Mouse (Mus musculus) splenic B cell, adult 2 months (primary cell): ENCODE data around the gene Ly6g5b.
A peak's percentile ranks its signal among the peaks of the same experiment; 100 is the strongest.

ENCODE experiments used
- DNase-seq: peaks from one replicate; pipeline ENCODE4 v3.0.0-alpha.2; 2011; ENCODE audit warnings: low read depth, low spot score
- H3K27me3 ChIP-seq: 2 replicates; pipeline ENCODE4 v1.6.1; 2012; ENCODE audit warnings: mild to moderate bottlenecking, low read length, moderate library complexity, mixed read lengths; ENCODE audit not compliant: control insufficient read depth, poor library complexity, insufficient read depth, severe bottlenecking
- H3K36me3 ChIP-seq: 2 replicates; pipeline ENCODE4 v1.6.1; 2012; ENCODE audit warnings: mild to moderate bottlenecking, low read length, moderate library complexity, mixed read lengths; ENCODE audit not compliant: control insufficient read depth, poor library complexity, insufficient read depth, severe bottlenecking

The Ly6g5b gene

GRCm38 (mm10) chr17:35085208-35085865, 29.9 kb downstream of the Ly6g5b start, which contains the start of gene Ly6g6f:
Gene Ly6g6f, minus strand, starts transcription at chr17:35085610.
- no peaks in the 10 kb centered on the region for H3K27me3 ChIP-seq
- H3K36me3 ChIP-seq = no peaks in the 10 kb centered on the region
- no peak for DNase-seq

- Histone ChIP-seq H3K27me3 (no peaks in the 10 kb centered on the region), H3K36me3 (no peaks in the 10 kb centered on the region)
- no peak for DNase-seq
These were observed 31.2 kb downstream of the Ly6g5b start for GRCm38 (mm10) chr17:35083929-35084497.

GRCm38 (mm10) chr17:35082841-35083576, 32.2 kb downstream of the Ly6g5b start:
- Histone ChIP-seq H3K27me3 (no peaks in the 10 kb centered on the region), H3K36me3 (no peaks in the 10 kb centered on the region)
- DNase-seq = no peak

- Histone ChIP-seq H3K36me3 (no peaks in the 10 kb centered on the region), H3K27me3 (no peaks in the 10 kb centered on the region; the same call in 1 of the 2 replicates)
These were observed 34.5 kb downstream of the Ly6g5b start for GRCm38 (mm10) chr17:35080710-35081109.

GRCm38 (mm10) chr17:35080248-35080647, 35.0 kb downstream of the Ly6g5b start:
- DNase-seq = no peak
- Histone ChIP-seq H3K36me3 (no peaks in the 10 kb centered on the region), H3K27me3 (no peaks in the 10 kb centered on the region; the same call in 1 of the 2 replicates)

More at GRCm38 (mm10) chr17:35080710-35081109, 34.5 kb downstream of the Ly6g5b start:
- DNase-seq = no peak

GRCm38 (mm10) chr17:35079778-35080177, 35.5 kb downstream of the Ly6g5b start:
- no peaks in the 10 kb centered on the region for H3K36me3 ChIP-seq
- no peaks in the 10 kb centered on the region; the same call in 1 of the 2 replicates for H3K27me3 ChIP-seq
- DNase-seq = no peak

GRCm38 (mm10) chr17:35077786-35078233, 37.4 kb downstream of the Ly6g5b start, which contains the start of gene Ly6g6d:
Gene Ly6g6d, minus strand, starts transcription at chr17:35078065.
- DNase-seq = peak; percentile 42
- Histone ChIP-seq H3K36me3 (no peaks in the 10 kb centered on the region), H3K27me3 (no peaks in the 10 kb centered on the region; the same call in 1 of the 2 replicates)

GRCm38 (mm10) chr17:35077285-35077684, 37.9 kb downstream of the Ly6g5b start:
- H3K27me3 ChIP-seq = no peaks in the 10 kb centered on the region; the same call in 1 of the 2 replicates
- no peak for DNase-seq
- H3K36me3 ChIP-seq = no peaks in the 10 kb centered on the region

- Histone ChIP-seq H3K27me3 (no peaks in the 10 kb centered on the region; the same call in 1 of the 2 replicates), H3K36me3 (no peaks in the 10 kb centered on the region)
- DNase-seq = no peak
These were observed 38.6 kb downstream of the Ly6g5b start, which contains the start of gene Ly6g6e for GRCm38 (mm10) chr17:35076507-35077176. Gene Ly6g6e, plus strand, starts transcription at chr17:35076902.

GRCm38 (mm10) chr17:35074097-35074496, 41.1 kb downstream of the Ly6g5b start:
- no peak for DNase-seq
- Histone ChIP-seq H3K36me3 (no peaks in the 10 kb centered on the region), H3K27me3 (no peaks in the 10 kb centered on the region; the same call in 1 of the 2 replicates)

- H3K27me3 ChIP-seq = no peaks in the 10 kb centered on the region
- no peaks in the 10 kb centered on the region for H3K36me3 ChIP-seq
- DNase-seq = no peak
These were observed 43.8 kb downstream of the Ly6g5b start for GRCm38 (mm10) chr17:35071454-35071853.

GRCm38 (mm10) chr17:35070556-35071229, 44.5 kb downstream of the Ly6g5b start:
- no peak for DNase-seq
- no peaks in the 10 kb centered on the region for H3K27me3 ChIP-seq
- H3K36me3 ChIP-seq = no peaks in the 10 kb centered on the region

GRCm38 (mm10) chr17:35068213-35068914, 46.9 kb downstream of the Ly6g5b start:
- Histone ChIP-seq H3K36me3 (no peaks in the 10 kb centered on the region), H3K27me3 (no peaks in the 10 kb centered on the region)
- no peak for DNase-seq
